Mouse (Mus musculus): Measurements from ENCODE around the gene Ost4. TPM values are rescaled to one million over a fixed set of nuclear protein-coding genes. Genes with fewer than 3 reads are reported as not detected.
"Not testable (repeated sequence)": the region's sequence is repeated elsewhere in the genome, so short reads cannot be mapped to it uniquely, and the experiment has no call there.

The Ost4 gene
- polyA plus RNA-seq, 1 experiment from 2014 or later: 374 TPM

- WGBS (ENCODE audit: insufficient replicate concordance): under 1% methylated on average over 28 of the region's 28 CpGs
- H3K9me3 ChIP-seq (replicated peaks): no peaks in the 10 kb centered on the region
- ATAC-seq: peak; percentile 84
- peak overlapping the region; percentile 96 for H3K4me2 ChIP-seq
- H3K4me3 ChIP-seq: peak overlapping the region; percentile 76
- H3K4me1 ChIP-seq: peaks cover 35% of the 10 kb centered on the region
- peak overlapping the region; percentile 93 for H3K27ac ChIP-seq
- H3K36me3 ChIP-seq: peaks cover 22% of the 10 kb centered on the region
- H3K27me3 ChIP-seq (replicated peaks): no peaks in the 10 kb centered on the region
- peak overlapping the region; percentile 82 for H3K9ac ChIP-seq
These were observed 19.7 kb downstream of the Ost4 start for GRCm38 (mm10) chr5:30887858-30888336.

- WGBS (ENCODE audit: insufficient replicate concordance): under 1% methylated on average over 19 of the region's 19 CpGs
- Histone ChIP-seq H3K9ac (peak overlapping the region; percentile 82), H3K27me3 (replicated peaks) (no peaks in the 10 kb centered on the region), H3K27ac (peak overlapping the region; percentile 93), H3K9me3 (replicated peaks) (no peaks in the 10 kb centered on the region), H3K4me2 (peak overlapping the region; percentile 96), H3K4me3 (peak overlapping the region; percentile 76), H3K36me3 (peaks cover 16% of the 10 kb centered on the region), H3K4me1 (peaks cover 35% of the 10 kb centered on the region)
- peak; percentile 70 for ATAC-seq
These were observed 20.2 kb downstream of the Ost4 start for GRCm38 (mm10) chr5:30887331-30887761.

DNA sequence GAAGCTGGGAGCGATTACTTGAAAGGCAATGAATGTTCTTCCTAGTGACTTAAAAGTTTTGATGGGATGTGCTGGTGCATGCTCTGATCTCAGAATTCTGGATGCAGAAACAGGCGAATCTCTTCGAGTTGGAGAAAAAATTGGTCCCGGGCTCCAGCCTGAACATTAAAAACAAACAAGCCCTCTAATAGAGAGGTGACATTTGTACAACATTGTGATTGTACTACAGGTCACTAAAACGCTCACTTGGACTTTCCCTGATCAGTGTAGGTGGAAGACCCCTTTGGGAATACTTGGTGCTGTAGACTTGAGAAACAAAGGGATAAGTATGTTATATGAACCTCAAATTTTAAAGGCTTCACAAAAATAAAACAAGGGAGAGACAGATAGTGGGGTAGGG is 20.9 kb downstream of the Ost4 start:
- ATAC-seq: no peak
- Histone ChIP-seq H3K9ac (peak overlapping the region; percentile 82), H3K36me3 (peaks cover 10% of the 10 kb centered on the region), H3K4me1 (peaks cover 35% of the 10 kb centered on the region), H3K4me2 (peak overlapping the region; percentile 96), H3K27me3 (replicated peaks) (no peaks in the 10 kb centered on the region), H3K4me3 (peak overlapping the region; percentile 76), H3K9me3 (replicated peaks) (no peaks in the 10 kb centered on the region), H3K27ac (peak overlapping the region; percentile 93)
- 38% methylated on average over 5 of the region's 5 CpGs for WGBS (ENCODE audit: insufficient replicate concordance)

- ATAC-seq: no peak
- H3K4me2 ChIP-seq: peak overlapping the region; percentile 96; the same call in 1 of the 2 replicates
- no peak overlapping the region for H3K9ac ChIP-seq
- WGBS (ENCODE audit: insufficient replicate concordance): 60% methylated on average over 4 of the region's 4 CpGs
- peaks cover 35% of the 10 kb centered on the region for H3K4me1 ChIP-seq
- no peak overlapping the region for H3K27ac ChIP-seq
- no peak overlapping the region for H3K4me3 ChIP-seq
- H3K9me3 ChIP-seq (replicated peaks): no peaks in the 10 kb centered on the region
- peaks cover 5% of the 10 kb centered on the region for H3K36me3 ChIP-seq
- no peaks in the 10 kb centered on the region for H3K27me3 ChIP-seq (replicated peaks)
These were observed 21.4 kb downstream of the Ost4 start for GRCm38 (mm10) chr5:30886209-30886608.

GRCm38 (mm10) chr5:30881839-30882238 is 25.7 kb downstream of the Ost4 start:
- not testable (repeated sequence) for H3K4me2 ChIP-seq; H3K27me3 ChIP-seq (replicated peaks); H3K9ac ChIP-seq; H3K9me3 ChIP-seq (replicated peaks); H3K4me3 ChIP-seq; ATAC-seq; H3K27ac ChIP-seq
- Histone ChIP-seq H3K4me1 (peaks cover 11% of the 10 kb centered on the region), H3K36me3 (peaks cover 13% of the 10 kb centered on the region)
- WGBS (ENCODE audit: insufficient replicate concordance): 78% methylated on average over 4 of the region's 4 CpGs

GRCm38 (mm10) chr5:30879347-30879943 is 28.1 kb downstream of the Ost4 start:
- Histone ChIP-seq H3K27ac (no peak overlapping the region), H3K9ac (no peak overlapping the region), H3K27me3 (replicated peaks) (no peaks in the 10 kb centered on the region), H3K4me2 (no peak overlapping the region), H3K4me3 (no peak overlapping the region), H3K4me1 (no peaks in the 10 kb centered on the region), H3K36me3 (peaks cover 37% of the 10 kb centered on the region), H3K9me3 (replicated peaks) (no peaks in the 10 kb centered on the region)
- 69% methylated on average over 5 of the region's 5 CpGs for WGBS (ENCODE audit: insufficient replicate concordance)
- ATAC-seq: no peak

DNA sequence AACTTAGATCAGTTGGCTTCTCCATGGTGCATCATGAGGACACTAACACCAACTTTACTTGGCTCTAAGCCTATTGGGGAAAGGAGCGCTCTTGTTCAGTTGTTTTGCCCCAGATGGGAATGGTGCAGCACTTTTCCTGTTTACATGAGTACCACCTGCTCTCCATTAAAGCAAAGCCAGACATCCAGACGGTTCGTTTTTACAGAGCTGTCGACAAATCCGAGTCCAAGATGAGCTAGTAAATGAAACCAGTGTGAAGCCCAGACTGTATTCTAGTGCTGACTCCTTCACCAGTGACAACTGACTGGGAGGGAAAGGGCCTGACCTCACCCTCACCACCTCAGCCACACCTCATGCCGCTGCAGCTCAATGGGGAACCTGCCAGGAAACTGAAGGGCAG is 29.0 kb downstream of the Ost4 start:
- no peak overlapping the region for H3K4me2 ChIP-seq
- H3K9ac ChIP-seq: no peak overlapping the region
- 61% methylated on average over 6 of the region's 6 CpGs for WGBS (ENCODE audit: insufficient replicate concordance)
- no peak overlapping the region for H3K27ac ChIP-seq
- no peak for ATAC-seq
- H3K4me3 ChIP-seq: no peak overlapping the region
- no peaks in the 10 kb centered on the region for H3K4me1 ChIP-seq
- H3K9me3 ChIP-seq (replicated peaks): no peaks in the 10 kb centered on the region
- peaks cover 45% of the 10 kb centered on the region for H3K36me3 ChIP-seq
- no peaks in the 10 kb centered on the region for H3K27me3 ChIP-seq (replicated peaks)

- Histone ChIP-seq H3K27ac (no peak overlapping the region), H3K9me3 (replicated peaks) (no peaks in the 10 kb centered on the region), H3K4me1 (peaks cover 15% of the 10 kb centered on the region), H3K9ac (no peak overlapping the region), H3K4me2 (no peak overlapping the region), H3K36me3 (peaks cover 77% of the 10 kb centered on the region), H3K27me3 (replicated peaks) (no peaks in the 10 kb centered on the region), H3K4me3 (no peak overlapping the region)
- no peak for ATAC-seq
- 83% methylated on average over 7 of the region's 7 CpGs for WGBS (ENCODE audit: insufficient replicate concordance)
These were observed 33.2 kb downstream of the Ost4 start for GRCm38 (mm10) chr5:30874365-30874764.

DNA sequence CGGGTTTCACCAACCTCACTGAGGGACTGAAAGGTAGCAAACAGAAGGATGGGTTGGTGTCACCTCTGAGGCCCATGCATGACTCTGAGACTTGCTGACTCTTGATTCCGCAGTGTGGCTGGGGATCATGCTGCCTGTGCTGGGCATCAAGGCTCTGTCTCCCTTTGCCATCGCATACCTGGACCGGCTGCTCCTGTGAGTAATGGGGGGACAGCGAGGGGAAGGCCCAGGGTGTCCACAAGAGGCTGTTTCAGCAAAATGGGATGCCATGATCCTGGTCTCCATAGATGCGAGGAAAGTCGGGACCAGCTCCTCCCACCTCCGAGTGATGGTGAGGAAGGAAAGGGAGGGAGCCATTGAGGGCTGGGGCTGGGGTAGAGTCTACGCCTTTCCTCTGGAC is 35.0 kb downstream of the Ost4 start:
- H3K4me2 ChIP-seq: no peak overlapping the region
- WGBS (ENCODE audit: insufficient replicate concordance): 87% methylated on average over 9 of the region's 9 CpGs
- ATAC-seq: no peak
- peaks cover 20% of the 10 kb centered on the region for H3K4me1 ChIP-seq
- no peak overlapping the region for H3K9ac ChIP-seq
- H3K4me3 ChIP-seq: no peak overlapping the region
- no peaks in the 10 kb centered on the region for H3K9me3 ChIP-seq (replicated peaks)
- H3K27ac ChIP-seq: no peak overlapping the region
- no peaks in the 10 kb centered on the region for H3K27me3 ChIP-seq (replicated peaks)
- peaks cover 71% of the 10 kb centered on the region for H3K36me3 ChIP-seq

DNA sequence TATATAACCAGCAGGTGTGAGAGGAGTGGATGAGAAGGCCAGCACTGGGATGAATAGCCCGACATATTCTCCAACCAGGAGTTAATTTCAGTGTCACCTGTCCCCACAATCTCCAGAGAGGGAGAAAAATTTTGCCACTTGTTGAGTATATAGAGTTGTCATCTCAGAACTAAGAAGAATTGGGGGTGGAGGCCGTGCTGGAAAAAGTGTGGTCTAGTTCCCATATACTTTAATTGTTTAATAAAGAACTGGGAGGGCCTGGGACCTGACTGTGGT is 37.5 kb downstream of the Ost4 start:
- H3K9ac ChIP-seq: peak overlapping the region; percentile 93
- H3K27ac ChIP-seq: peak overlapping the region; percentile 76; the same call in 1 of the 2 replicates
- H3K36me3 ChIP-seq: peaks cover 46% of the 10 kb centered on the region
- peaks cover 20% of the 10 kb centered on the region for H3K4me1 ChIP-seq
- ATAC-seq: no peak
- H3K27me3 ChIP-seq (replicated peaks): no peaks in the 10 kb centered on the region
- peak overlapping the region; percentile 95 for H3K4me3 ChIP-seq
- no peaks in the 10 kb centered on the region for H3K9me3 ChIP-seq (replicated peaks)
- WGBS (ENCODE audit: insufficient replicate concordance): 16% methylated on average over 2 of the region's 2 CpGs
- peak overlapping the region; percentile 89 for H3K4me2 ChIP-seq

DNA sequence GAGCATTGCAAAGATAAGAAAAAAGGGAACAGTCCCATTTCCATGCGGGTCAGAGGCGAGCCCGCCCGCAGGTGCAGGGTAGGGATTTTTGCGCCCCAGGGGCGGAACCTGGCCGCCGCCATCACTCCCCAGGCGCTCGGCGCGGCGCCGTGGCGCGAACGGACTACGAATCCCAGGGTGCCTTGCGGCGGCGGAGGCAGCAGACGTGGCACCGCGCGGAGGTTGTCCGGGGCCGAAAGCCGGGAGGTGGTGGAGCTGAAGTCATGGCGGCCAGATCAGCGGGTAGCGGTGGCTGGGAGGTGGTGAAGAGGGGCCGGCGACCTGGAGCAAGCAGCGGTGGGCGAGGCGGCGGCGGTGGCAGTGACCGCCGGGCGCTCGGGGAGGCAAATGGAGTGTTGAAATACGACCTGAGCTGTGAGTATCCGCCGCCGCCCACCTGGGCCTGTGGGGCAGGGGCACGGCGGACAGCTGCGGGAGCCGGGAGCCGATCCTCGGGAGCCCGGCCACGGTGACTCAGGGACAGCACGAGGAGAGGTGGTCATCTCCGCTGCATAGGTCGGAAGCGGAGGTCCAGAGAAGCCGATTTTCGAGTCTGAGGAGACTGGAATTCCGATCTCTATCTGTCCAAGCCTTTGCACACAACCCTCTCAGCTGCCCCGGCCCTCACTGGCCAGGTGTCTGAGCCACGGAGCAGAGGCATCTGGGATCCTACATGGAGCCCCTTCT is 38.0 kb downstream of the Ost4 start:
- 0 out of 2 replicates have a peak, but pooled peaks cover 1% of the 10 kb centered on the region for H3K27me3 ChIP-seq (replicated peaks)
- H3K27ac ChIP-seq: peak overlapping the region; percentile 76
- peak overlapping the region; percentile 93 for H3K9ac ChIP-seq
- H3K4me2 ChIP-seq: peak overlapping the region; percentile 89
- no peaks in the 10 kb centered on the region for H3K9me3 ChIP-seq (replicated peaks)
- WGBS (ENCODE audit: insufficient replicate concordance): 2% methylated on average over 58 of the region's 63 CpGs
- peak; percentile 95 for ATAC-seq
- H3K4me3 ChIP-seq: peak overlapping the region; percentile 95
- H3K4me1 ChIP-seq: peaks cover 20% of the 10 kb centered on the region
- peaks cover 41% of the 10 kb centered on the region for H3K36me3 ChIP-seq

DNA sequence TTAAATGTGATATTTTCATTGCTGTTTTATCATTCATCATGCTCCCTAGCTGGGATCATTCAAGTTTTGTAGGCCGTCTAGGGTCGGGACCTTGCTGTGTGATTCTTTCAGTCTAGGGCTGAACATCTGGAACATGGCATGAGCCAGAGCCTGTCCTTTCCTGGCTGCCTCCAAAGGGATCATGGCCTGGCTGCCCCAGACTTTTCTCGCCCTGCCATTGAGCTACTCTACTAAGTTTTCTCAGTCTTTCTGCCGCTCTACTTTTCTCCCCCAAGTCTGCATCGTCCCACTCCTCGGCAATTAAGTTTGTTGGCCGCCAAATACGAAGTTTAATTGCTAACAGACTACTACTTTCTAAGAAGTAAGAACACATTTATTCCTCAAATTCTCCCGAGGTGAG is 38.6 kb downstream of the Ost4 start:
- ATAC-seq: no peak
- peaks cover 24% of the 10 kb centered on the region for H3K4me1 ChIP-seq
- 0 out of 2 replicates have a peak, but pooled peaks cover 7% of the 10 kb centered on the region for H3K27me3 ChIP-seq (replicated peaks)
- H3K27ac ChIP-seq: 0 out of 2 replicates have a peak overlapping the region, but pooled peaks have one; percentile 76
- H3K9ac ChIP-seq: peak overlapping the region; percentile 93
- 19% methylated on average over 9 of the region's 9 CpGs for WGBS (ENCODE audit: insufficient replicate concordance)
- H3K4me2 ChIP-seq: peak overlapping the region; percentile 89
- H3K4me3 ChIP-seq: peak overlapping the region; percentile 95
- H3K9me3 ChIP-seq (replicated peaks): no peaks in the 10 kb centered on the region
- peaks cover 35% of the 10 kb centered on the region for H3K36me3 ChIP-seq

Measured in liver, embryonic 12.5 days (tissue).